Mouse (Mus musculus): ENCODE results near the gene Cpne4.

The Cpne4 gene

GRCm38 (mm10) chr9:105050257-105050656 lies 503.2 kb downstream of the Cpne4 start:
- no peak for DNase-seq

DNA sequence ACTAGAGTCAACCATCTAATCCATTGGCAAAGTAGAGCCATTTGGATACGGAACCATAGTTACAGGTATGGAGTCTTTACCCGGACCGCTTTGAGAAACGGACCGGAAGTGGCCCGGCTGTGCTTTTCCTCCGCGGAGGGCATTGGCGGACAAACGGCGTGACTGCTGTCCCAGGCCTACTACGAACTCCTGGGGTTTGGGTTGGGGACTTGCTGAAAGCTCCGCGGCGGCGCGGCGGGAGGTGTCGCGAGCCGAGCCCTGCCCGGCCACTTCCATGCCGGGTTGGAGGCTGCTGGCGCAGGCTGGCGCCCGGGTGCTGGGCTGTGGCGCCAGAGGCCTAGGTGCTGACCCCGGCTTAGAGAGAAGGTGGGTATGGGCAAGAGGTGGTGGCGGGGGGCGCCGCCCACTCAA lies 506.1 kb downstream of the Cpne4 start, which contains the start of gene Mrpl3:
Gene Mrpl3, plus strand, starts transcription at position 93 of the 411 bp plus-strand sequence.
- DNase-seq: peak; percentile 89 to 90

GRCm38 (mm10) chr9:105053812-105054211 lies 506.7 kb downstream of the Cpne4 start:
- no peak for DNase-seq

- no peak for DNase-seq
These were observed 522.0 kb downstream of the Cpne4 start for GRCm38 (mm10) chr9:105069106-105069505.

GRCm38 (mm10) chr9:105072991-105073748 lies 526.1 kb downstream of the Cpne4 start:
- no peak for DNase-seq

DNA sequence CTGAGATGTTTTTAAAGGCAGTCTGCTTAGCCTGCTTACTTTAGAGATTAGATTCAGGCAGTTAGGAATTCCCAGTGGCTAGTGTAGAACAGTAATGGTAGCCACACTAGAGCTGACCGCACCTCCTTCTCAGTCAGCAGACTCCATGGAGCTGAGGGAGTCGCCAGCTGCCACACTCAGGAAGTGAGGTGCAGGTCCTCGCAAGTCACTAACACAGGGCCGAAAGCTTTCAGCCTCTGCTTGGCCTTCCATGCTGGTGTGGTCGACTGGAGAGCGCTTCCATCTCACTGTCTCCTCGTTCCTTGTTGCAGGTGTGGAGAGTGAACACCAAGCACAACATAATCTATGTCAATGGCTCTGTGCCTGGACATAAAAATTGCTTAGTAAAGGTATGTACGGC lies 527.8 kb downstream of the Cpne4 start:
- no peak for DNase-seq

GRCm38 (mm10) chr9:105076756-105077424 lies 529.8 kb downstream of the Cpne4 start:
- no peak for DNase-seq

- DNase-seq: no peak
These were observed 531.4 kb downstream of the Cpne4 start for GRCm38 (mm10) chr9:105078460-105078859.

DNA sequence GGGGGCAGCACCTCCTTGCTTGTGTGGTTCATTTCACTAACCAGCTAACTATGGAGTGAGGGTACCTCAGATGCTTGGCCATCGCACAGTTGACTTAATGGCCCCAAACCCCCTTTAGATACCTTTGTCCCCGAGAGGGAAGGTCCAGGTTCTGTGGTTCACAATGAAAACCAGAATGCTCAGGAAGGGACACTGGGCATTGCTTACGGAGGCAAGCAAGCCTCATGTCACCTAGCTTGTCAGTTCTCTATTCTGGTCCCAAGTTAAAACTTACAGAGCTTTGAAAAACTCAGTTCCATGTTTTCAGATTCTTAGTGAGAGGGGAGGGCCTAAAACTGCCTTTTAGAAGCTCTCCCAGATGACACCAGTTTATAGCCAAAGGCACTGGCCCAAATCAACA lies 533.2 kb downstream of the Cpne4 start:
- DNase-seq: no peak

Measured in kidney, postnatal 25 days (tissue).